8 mouse cellular contexts compared by ENCODE assay signal in genomic region chr11:51650261-51650660, GRCm38 (mm10). TPM values are rescaled to one million over a fixed set of nuclear protein-coding genes. Genes with fewer than 3 reads are reported as not detected.
DNase-seq lines count a peak whose midpoint lies in the region; ATAC-seq lines count a peak whose summit lies in the region.

No protein-coding gene starts in this region.

- H3K4me2 ChIP-seq in kidney, embryonic 16.5 days (replicated peaks; ENCODE audit: low read depth, low read length) = peak overlapping the region; percentile 94
- peak overlapping the region; percentile 98 for H3K4me2 ChIP-seq in heart, embryonic 14.5 days (ENCODE audit: low read length)
- peak overlapping the region; percentile 76 for H3K4me2 ChIP-seq in liver, embryonic 16.5 days (ENCODE audit: low read depth, low read length)
- H3K4me2 ChIP-seq in stomach, embryonic 16.5 days (ENCODE audit: low read depth, low read length) = peak overlapping the region; percentile 90

- H3K9ac ChIP-seq in kidney, embryonic 16.5 days (replicated peaks; ENCODE audit: low read length) = peak overlapping the region; percentile 82
- H3K9ac ChIP-seq in heart, embryonic 14.5 days (ENCODE audit: low read length) = peak overlapping the region; percentile 86
- peak overlapping the region; percentile 62 for H3K9ac ChIP-seq in liver, embryonic 16.5 days (ENCODE audit: low read depth, low read length)
- peak overlapping the region; percentile 85 for H3K9ac ChIP-seq in stomach, embryonic 16.5 days (ENCODE audit: low read length)

- peak; percentile 17 for ATAC-seq in kidney, embryonic 16.5 days (ENCODE audit: low FRiP score, low TSS enrichment)
- peak; percentile 7 for ATAC-seq in activated CD4-positive, CD25-positive, alpha-beta regulatory T cell, adult 4 months
- ATAC-seq in heart, embryonic 14.5 days (ENCODE audit: insufficient number of reproducible peaks, insufficient read depth, low FRiP score, low read depth) = peak; percentile 18; the same call in 1 of the 2 replicates
- ATAC-seq in liver, embryonic 16.5 days (ENCODE audit: low read depth) = 0 out of 2 replicates have a peak, but pooled peaks have one; percentile 19
- ATAC-seq in stomach, embryonic 16.5 days (ENCODE audit: insufficient read depth, low FRiP score) = no peak

- H3K36me3 ChIP-seq in kidney, embryonic 16.5 days (ENCODE audit: insufficient read depth, low read length) = peaks cover 2% of the 10 kb centered on the region; the same call in 1 of the 2 replicates
- H3K36me3 ChIP-seq in heart, embryonic 14.5 days (ENCODE audit: control insufficient read depth, insufficient read depth, low read length) = peaks cover 2% of the 10 kb centered on the region
- H3K36me3 ChIP-seq in liver, embryonic 16.5 days (ENCODE audit: control insufficient read depth, insufficient read depth) = no peaks in the 10 kb centered on the region
- no peaks in the 10 kb centered on the region for H3K36me3 ChIP-seq in stomach, embryonic 16.5 days (ENCODE audit: control insufficient read depth, insufficient read depth, low read length)

- WGBS in kidney, embryonic 16.5 days = under 1% methylated on average over 30 of the region's 30 CpGs
- 1% methylated on average over 29 of the region's 30 CpGs for WGBS in heart, embryonic 14.5 days
- WGBS in liver, embryonic 16.5 days (ENCODE audit: insufficient replicate concordance) = 3% methylated on average over 23 of the region's 30 CpGs
- under 1% methylated on average over 30 of the region's 30 CpGs for WGBS in stomach, embryonic 16.5 days

- H3K27me3 ChIP-seq in kidney, embryonic 16.5 days (ENCODE audit: insufficient read depth, low read length) = no peaks in the 10 kb centered on the region
- no peaks in the 10 kb centered on the region for H3K27me3 ChIP-seq in heart, embryonic 14.5 days (ENCODE audit: control insufficient read depth, insufficient read depth, low read length)
- H3K27me3 ChIP-seq in liver, embryonic 16.5 days (ENCODE audit: control insufficient read depth, insufficient read depth, low read depth, low read length) = peaks cover 33% of the 10 kb centered on the region
- no peaks in the 10 kb centered on the region for H3K27me3 ChIP-seq in stomach, embryonic 16.5 days (ENCODE audit: control insufficient read depth, insufficient read depth, low read length)

- H3K4me1 ChIP-seq in kidney, embryonic 16.5 days (ENCODE audit: insufficient read depth, low read length) = peaks cover 35% of the 10 kb centered on the region
- peaks cover 21 to 25% of the 10 kb centered on the region in 2 experiments for H3K4me1 ChIP-seq in heart, embryonic 14.5 days (ENCODE audit: control insufficient read depth in 2 of 2, insufficient read depth in 2 of 2, low read length in 2 of 2)
- H3K4me1 ChIP-seq in liver, embryonic 16.5 days (ENCODE audit: control insufficient read depth, low read depth, low read length) = peaks cover 11% of the 10 kb centered on the region
- peaks cover 23% of the 10 kb centered on the region for H3K4me1 ChIP-seq in stomach, embryonic 16.5 days (ENCODE audit: control insufficient read depth, insufficient read depth, low read length)

- peak overlapping the region; percentile 76 for H3K4me3 ChIP-seq in kidney, embryonic 16.5 days (ENCODE audit: low read length)
- peak overlapping the region; percentile 59 to 72 for H3K4me3 ChIP-seq in heart, embryonic 14.5 days (ENCODE audit: control insufficient read depth in 1 of 2, insufficient read depth in 1 of 2, low read depth in 1 of 2, low read length in 2 of 2)
- peak overlapping the region; percentile 64 for H3K4me3 ChIP-seq in liver, embryonic 16.5 days (ENCODE audit: low read depth, low read length)
- H3K4me3 ChIP-seq in stomach, embryonic 16.5 days (replicated peaks; ENCODE audit: low read length) = peak overlapping the region; percentile 73

- H3K9me3 ChIP-seq in kidney, embryonic 16.5 days (ENCODE audit: low read length) = no peaks in the 10 kb centered on the region
- H3K9me3 ChIP-seq in heart, embryonic 14.5 days (ENCODE audit: control insufficient read depth, low read length) = no peaks in the 10 kb centered on the region
- no peaks in the 10 kb centered on the region for H3K9me3 ChIP-seq in liver, embryonic 16.5 days (replicated peaks; ENCODE audit: control insufficient read depth, low read length)
- H3K9me3 ChIP-seq in stomach, embryonic 16.5 days (replicated peaks; ENCODE audit: control insufficient read depth, low read length) = no peaks in the 10 kb centered on the region

- no peak for DNase-seq in kidney, postnatal 14 days
- DNase-seq in frontal cortex, postnatal 14 days (ENCODE audit: low spot score in 2 of 2) = no peak
- DNase-seq in cerebellum, adult 11-12 months = no peak

- H3K27ac ChIP-seq in kidney, embryonic 16.5 days (ENCODE audit: low read length) = peak overlapping the region; percentile 80
- H3K27ac ChIP-seq in heart, embryonic 14.5 days (replicated peaks in 1 of 2; ENCODE audit: control insufficient read depth in 1 of 2, insufficient read depth in 1 of 2, low read depth in 2 of 2, low read length in 2 of 2) = peak overlapping the region in 1 of 2 experiments; percentile 59; a peak in 2 of 4 replicates
- H3K27ac ChIP-seq in liver, embryonic 16.5 days (ENCODE audit: low read length) = no peak overlapping the region
- H3K27ac ChIP-seq in stomach, embryonic 16.5 days (ENCODE audit: low read length) = peak overlapping the region; percentile 94

RNA-seq across cellular contexts. Expression of gene N4bp3, which starts 0.4 kb away (rescaled TPM):
- 30.9 and 34.1 TPM in 2 replicates for polyA plus RNA-seq in kidney, embryonic 16.5 days (2015; fragmentation: Nextera tagmentation; extraction: Ambion mirVana)
- 1 to 10 TPM; 1.7 to 2.1 TPM for polyA plus RNA-seq in activated CD4-positive, CD25-positive, alpha-beta regulatory T cell, adult 4 months (2017; shearing (Covaris generic))
- 10.7 and 12.9 TPM in 2 replicates for polyA plus RNA-seq in heart, embryonic 14.5 days (2014; fragmentation: Nextera tagmentation; extraction: Ambion mirVana)
- polyA plus RNA-seq in liver, embryonic 16.5 days (2015; fragmentation: Nextera tagmentation; extraction: Ambion mirVana) = 2.8 and 3.9 TPM in 2 replicates
- polyA plus RNA-seq in stomach, embryonic 16.5 days (2015; fragmentation: Nextera tagmentation; extraction: Ambion mirVana) = 20.7 and 21.0 TPM in 2 replicates

RNA-seq across cellular contexts. Expression of gene D930048N14Rik, which starts 0.5 kb away (rescaled TPM):
- 4.0 and 4.5 TPM in 2 replicates for polyA plus RNA-seq in kidney, embryonic 16.5 days (2015; fragmentation: Nextera tagmentation; extraction: Ambion mirVana)
- 1 to 10 TPM in 1 of 2 experiments, under 1 TPM in 1; 0.60 to 1.1 TPM for polyA plus RNA-seq in activated CD4-positive, CD25-positive, alpha-beta regulatory T cell, adult 4 months (2017; shearing (Covaris generic))
- 0.94 and 1.2 TPM in 2 replicates for polyA plus RNA-seq in heart, embryonic 14.5 days (2014; fragmentation: Nextera tagmentation; extraction: Ambion mirVana)
- 0.44 and 0.46 TPM in 2 replicates for polyA plus RNA-seq in liver, embryonic 16.5 days (2015; fragmentation: Nextera tagmentation; extraction: Ambion mirVana)
- 5.9 and 6.4 TPM in 2 replicates for polyA plus RNA-seq in stomach, embryonic 16.5 days (2015; fragmentation: Nextera tagmentation; extraction: Ambion mirVana)

RNA-seq across cellular contexts. Expression of gene Rmnd5b, which starts 14.6 kb away (rescaled TPM):
- 48.9 and 51.9 TPM in 2 replicates for polyA plus RNA-seq in kidney, embryonic 16.5 days (2015; fragmentation: Nextera tagmentation; extraction: Ambion mirVana)
- polyA plus RNA-seq in activated CD4-positive, CD25-positive, alpha-beta regulatory T cell, adult 4 months (2017; shearing (Covaris generic)) = 10 to 100 TPM; 33.3 to 38.6 TPM
- 32.1 and 34.3 TPM in 2 replicates for polyA plus RNA-seq in heart, embryonic 14.5 days (2014; fragmentation: Nextera tagmentation; extraction: Ambion mirVana)
- 16.6 and 17.7 TPM in 2 replicates for polyA plus RNA-seq in liver, embryonic 16.5 days (2015; fragmentation: Nextera tagmentation; extraction: Ambion mirVana)
- 40.0 and 41.3 TPM in 2 replicates for polyA plus RNA-seq in stomach, embryonic 16.5 days (2015; fragmentation: Nextera tagmentation; extraction: Ambion mirVana)

RNA-seq across cellular contexts. Expression of gene Nhp2, which starts 30.7 kb away (rescaled TPM):
- 156 and 158 TPM in 2 replicates for polyA plus RNA-seq in kidney, embryonic 16.5 days (2015; fragmentation: Nextera tagmentation; extraction: Ambion mirVana)
- 100 to 1,000 TPM; 128 to 145 TPM for polyA plus RNA-seq in activated CD4-positive, CD25-positive, alpha-beta regulatory T cell, adult 4 months (2017; shearing (Covaris generic))
- polyA plus RNA-seq in heart, embryonic 14.5 days (2014; fragmentation: Nextera tagmentation; extraction: Ambion mirVana) = 87.9 and 89.9 TPM in 2 replicates
- 69.5 and 79.3 TPM in 2 replicates for polyA plus RNA-seq in liver, embryonic 16.5 days (2015; fragmentation: Nextera tagmentation; extraction: Ambion mirVana)
- 133 and 138 TPM in 2 replicates for polyA plus RNA-seq in stomach, embryonic 16.5 days (2015; fragmentation: Nextera tagmentation; extraction: Ambion mirVana)

RNA-seq across cellular contexts. Expression of gene 0610009B22Rik, which starts 38.4 kb away (rescaled TPM):
- 105 and 107 TPM in 2 replicates for polyA plus RNA-seq in kidney, embryonic 16.5 days (2015; fragmentation: Nextera tagmentation; extraction: Ambion mirVana)
- 10 to 100 TPM; 19.5 to 25.1 TPM for polyA plus RNA-seq in activated CD4-positive, CD25-positive, alpha-beta regulatory T cell, adult 4 months (2017; shearing (Covaris generic))
- polyA plus RNA-seq in heart, embryonic 14.5 days (2014; fragmentation: Nextera tagmentation; extraction: Ambion mirVana) = 62.8 and 68.2 TPM in 2 replicates
- polyA plus RNA-seq in liver, embryonic 16.5 days (2015; fragmentation: Nextera tagmentation; extraction: Ambion mirVana) = 34.4 and 36.0 TPM in 2 replicates
- 89.5 and 93.1 TPM in 2 replicates for polyA plus RNA-seq in stomach, embryonic 16.5 days (2015; fragmentation: Nextera tagmentation; extraction: Ambion mirVana)
